Mouse (Mus musculus): ENCODE measurements at regions not wholly inside any gene's neighbourhood (a gene's known extent, or its start where the extent isn't known, plus 50 kb on each side); places are given as distances from the start of the nearest gene placed in this dataset.
A peak's percentile ranks its signal among the peaks of the same experiment; 100 is the strongest.
"Not testable (repeated sequence)": the region's sequence is repeated elsewhere in the genome, so short reads cannot be mapped to it uniquely, and the experiment has no call there.

- DNase-seq (ENCODE audit: low read depth, low spot score), result peak; percentile 65
Observed at GRCm38 (mm10) chr4:8084954-8085639, 153.7 kb downstream of the Car8 start.

GRCm38 (mm10) chr4:8079349-8079748 lies 159.5 kb downstream of the Car8 start:
- DNase-seq (ENCODE audit: low read depth, low spot score), result no peak

- no peak for DNase-seq (ENCODE audit: low read depth, low spot score)
Observed at GRCm38 (mm10) chr4:8072989-8073573, 165.8 kb downstream of the Car8 start.

GRCm38 (mm10) chr4:8070693-8071092 lies 168.1 kb downstream of the Car8 start:
- DNase-seq (ENCODE audit: low read depth, low spot score), result not testable (repeated sequence)

- DNase-seq (ENCODE audit: low read depth, low spot score), result no peak
Observed at GRCm38 (mm10) chr4:8068086-8068485, 170.8 kb downstream of the Car8 start.

- DNase-seq (ENCODE audit: low read depth, low spot score), result no peak
Observed at GRCm38 (mm10) chr4:8041776-8042175, 197.1 kb downstream of the Car8 start.

- DNase-seq (ENCODE audit: low read depth, low spot score), result no peak
Observed at GRCm38 (mm10) chr4:8037863-8038262, 201.0 kb downstream of the Car8 start.

GRCm38 (mm10) chr4:8033402-8033801 lies 205.4 kb downstream of the Car8 start:
- DNase-seq (ENCODE audit: low read depth, low spot score), result not testable (repeated sequence)

- DNase-seq (ENCODE audit: low read depth, low spot score), result peak; percentile 31
Observed at GRCm38 (mm10) chr4:8005155-8005554, 233.7 kb downstream of the Car8 start.

GRCm38 (mm10) chr4:7997575-7997953 lies 241.3 kb downstream of the Car8 start:
- DNase-seq (ENCODE audit: low read depth, low spot score), result no peak

GRCm38 (mm10) chr4:7996923-7997574 lies 241.8 kb downstream of the Car8 start:
- no peak for DNase-seq (ENCODE audit: low read depth, low spot score)

- DNase-seq (ENCODE audit: low read depth, low spot score), result no peak
Observed at GRCm38 (mm10) chr4:7992944-7993343, 245.9 kb downstream of the Car8 start.

GRCm38 (mm10) chr4:7987781-7988180 lies 251.1 kb downstream of the Car8 start:
- no peak for DNase-seq (ENCODE audit: low read depth, low spot score)

GRCm38 (mm10) chr4:7987346-7987745 lies 251.5 kb downstream of the Car8 start:
- no peak for DNase-seq (ENCODE audit: low read depth, low spot score)

- DNase-seq (ENCODE audit: low read depth, low spot score), result no peak
Observed at GRCm38 (mm10) chr4:7984814-7985213, 254.0 kb downstream of the Car8 start.

GRCm38 (mm10) chr4:7979772-7980351 lies 259.0 kb downstream of the Car8 start:
- DNase-seq (ENCODE audit: low read depth, low spot score), result no peak

- no peak for DNase-seq (ENCODE audit: low read depth, low spot score)
Observed at GRCm38 (mm10) chr4:7977661-7978444, 261.0 kb downstream of the Car8 start.

- DNase-seq (ENCODE audit: low read depth, low spot score), result no peak
Observed at GRCm38 (mm10) chr4:7970272-7970671, 268.6 kb downstream of the Car8 start.

- no peak for DNase-seq (ENCODE audit: low read depth, low spot score)
Observed at GRCm38 (mm10) chr4:7965663-7966062, 273.2 kb downstream of the Car8 start.

GRCm38 (mm10) chr4:7961521-7962172 lies 277.2 kb downstream of the Car8 start:
- no peak for DNase-seq (ENCODE audit: low read depth, low spot score)

- DNase-seq (ENCODE audit: low read depth, low spot score), result no peak
Observed at GRCm38 (mm10) chr4:7960335-7960734, 278.5 kb downstream of the Car8 start.

All from embryo, embryonic 11.5 days (tissue).